Mouse (Mus musculus) heart, embryonic 11.5 days (tissue): ENCODE results near the gene Fam155a. TPM values are rescaled to one million over a fixed set of nuclear protein-coding genes. Genes with fewer than 3 reads are reported as not detected.

Source experiments
- ATAC-seq: fragments of 200-750 bp; cut with Nextera tagmentation; replicated peaks from 2 replicates; pipeline ENCODE4 v1.8.0; 2017; ENCODE audit warnings: moderate library complexity; ENCODE audit not compliant: insufficient number of reproducible peaks, low FRiP score, low TSS enrichment
- H3K27ac ChIP-seq: fragments of 300-500 bp; sonication (generic); 2 replicates; pipeline ENCODE4 v1.5.1; 2014; ENCODE audit warnings: mild to moderate bottlenecking, low read depth, low read length
- H3K27me3 ChIP-seq: fragments of 300-500 bp; sonication (generic); 2 replicates; pipeline ENCODE4 v1.6.1; 2014; ENCODE audit warnings: mild to moderate bottlenecking, low read length, mixed read lengths; ENCODE audit not compliant: control insufficient read depth, insufficient read depth
- H3K36me3 ChIP-seq: fragments of 300-500 bp; sonication (generic); 2 replicates; pipeline ENCODE4 v1.6.1; 2014; ENCODE audit warnings: mild to moderate bottlenecking, low read length, moderate library complexity, mixed read lengths; ENCODE audit not compliant: control insufficient read depth, insufficient read depth
- H3K4me1 ChIP-seq: fragments of 300-500 bp; sonication (generic); 2 replicates; pipeline ENCODE4 v1.6.1; 2014; ENCODE audit warnings: low read length; ENCODE audit not compliant: control insufficient read depth, insufficient read depth
- H3K4me2 ChIP-seq: fragments of 300-500 bp; sonication (generic); 2 replicates; pipeline ENCODE4 v1.6.1; 2014; ENCODE audit warnings: mild to moderate bottlenecking, moderate library complexity
- H3K4me3 ChIP-seq: fragments of 300-500 bp; sonication (generic); 2 replicates; pipeline ENCODE4 v1.5.1; 2014; ENCODE audit warnings: low read depth, low read length
- H3K9ac ChIP-seq: fragments of 300-500 bp; sonication (generic); 2 replicates; pipeline ENCODE4 v1.6.1; 2014; ENCODE audit warnings: mild to moderate bottlenecking, low read depth, low read length, moderate library complexity
- H3K9me3 ChIP-seq: fragments of 300-500 bp; sonication (generic); replicated peaks from 2 replicates; pipeline ENCODE4 v1.6.1; 2016; ENCODE audit warnings: low read length; ENCODE audit not compliant: control insufficient read depth
- WGBS: fragments of 180-500 bp; shearing (Covaris S2); extraction: QIAGEN DNeasy Blood & Tissue Kit; methylation state at CpG from one replicate; pipeline ENCODE4 v1.1.7; 2014; ENCODE audit not compliant: insufficient replicate concordance; 5-methylcytosine and 5-hydroxymethylcytosine counted together
- polyA plus RNA-seq: library from polyadenylated mRNA; unstranded; fragments of >200 nt; fragmentation: Nextera tagmentation; extraction: Ambion mirVana; gene quantifications from 2 replicates; pipeline ENCODE4 v1.2.1, GENCODE M21; 2014

Gene Fam155a
- polyA plus RNA-seq, 1 experiment from 2014 or later = 0.59 TPM

DNA sequence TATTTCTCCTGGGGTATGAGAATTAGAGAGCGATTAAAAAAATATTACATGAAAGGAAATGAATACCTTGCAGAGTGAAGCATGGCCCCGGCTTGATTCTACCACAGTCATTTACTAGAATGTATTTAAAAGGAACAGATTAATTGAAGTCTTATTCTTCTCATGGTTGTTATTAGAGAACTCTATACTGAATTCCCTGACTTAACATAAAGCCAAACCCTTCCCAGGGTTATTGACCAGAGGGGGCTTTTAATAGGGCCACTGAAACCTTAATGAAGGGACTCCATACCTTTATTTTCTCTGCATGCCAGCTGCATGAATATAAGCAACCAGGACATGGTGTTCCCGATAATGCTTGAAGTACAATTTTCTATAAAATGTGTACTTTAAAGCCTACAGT, 221.8 kb downstream of the Fam155a start:
- no peak overlapping the region for H3K27ac ChIP-seq
- WGBS = 82% methylated on average over 3 of the region's 3 CpGs
- no peak overlapping the region for H3K9ac ChIP-seq
- no peak overlapping the region for H3K4me3 ChIP-seq
- H3K9me3 ChIP-seq = no peaks in the 10 kb centered on the region
- no peaks in the 10 kb centered on the region for H3K36me3 ChIP-seq
- no peaks in the 10 kb centered on the region for H3K27me3 ChIP-seq
- H3K4me2 ChIP-seq = no peak overlapping the region
- no peaks in the 10 kb centered on the region for H3K4me1 ChIP-seq
- no peak for ATAC-seq

DNA sequence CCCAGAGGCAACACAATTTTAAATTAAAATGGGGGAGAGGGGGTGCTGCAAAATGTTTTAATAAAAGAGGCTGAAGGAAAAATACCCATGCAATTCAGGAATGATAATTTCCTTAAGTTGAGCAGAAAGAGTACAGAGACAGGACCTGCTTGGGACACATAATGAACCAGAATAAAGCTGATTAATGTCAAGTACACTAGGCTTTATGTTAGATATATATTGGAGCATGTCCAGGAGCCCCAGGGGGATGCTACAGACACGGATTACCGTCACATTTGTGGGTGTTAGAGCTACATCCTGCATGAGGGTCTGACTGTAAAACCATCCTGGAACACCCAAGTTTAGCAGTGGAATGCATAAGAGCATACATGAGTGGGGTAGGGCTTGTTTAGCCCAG, 223.4 kb downstream of the Fam155a start:
- Histone ChIP-seq H3K4me2 (no peak overlapping the region), H3K36me3 (no peaks in the 10 kb centered on the region), H3K27ac (no peak overlapping the region), H3K9me3 (no peaks in the 10 kb centered on the region), H3K4me1 (no peaks in the 10 kb centered on the region), H3K4me3 (no peak overlapping the region), H3K27me3 (no peaks in the 10 kb centered on the region), H3K9ac (no peak overlapping the region)
- ATAC-seq = no peak
- WGBS = 65% methylated on average over 2 of the region's 2 CpGs

DNA sequence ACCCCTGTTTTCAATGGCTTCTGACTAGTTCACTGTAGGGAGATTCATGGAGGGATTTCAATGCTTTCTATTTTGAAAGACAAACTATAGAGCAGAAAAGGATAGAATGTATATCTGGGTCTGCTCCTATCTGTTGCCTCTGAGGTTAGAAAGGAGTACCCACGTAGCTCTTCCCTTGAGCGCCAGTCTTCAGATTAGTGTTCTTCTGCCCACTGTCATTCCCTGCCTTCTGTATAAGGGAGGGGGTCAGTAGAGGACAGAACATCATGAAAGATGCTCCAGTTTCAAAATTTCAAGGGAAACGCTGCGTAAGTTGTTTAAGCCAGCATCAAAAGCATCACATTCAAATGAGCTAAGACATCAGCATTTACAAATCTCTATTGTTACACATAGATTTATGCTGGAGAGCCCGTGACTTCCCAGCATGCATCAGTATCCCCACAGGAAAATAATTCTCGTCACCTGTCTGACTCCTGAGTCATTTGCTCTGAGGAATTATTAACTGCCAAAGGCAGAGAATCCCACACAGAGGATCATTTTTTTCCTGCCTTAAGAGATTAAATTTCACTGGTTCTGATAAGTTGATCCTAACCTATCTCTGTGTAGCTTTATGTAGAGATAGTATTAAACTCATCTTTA, 223.9 kb downstream of the Fam155a start:
- no peaks in the 10 kb centered on the region for H3K4me1 ChIP-seq
- no peak overlapping the region for H3K4me2 ChIP-seq
- H3K9me3 ChIP-seq = no peaks in the 10 kb centered on the region
- H3K4me3 ChIP-seq = no peak overlapping the region
- no peak overlapping the region for H3K27ac ChIP-seq
- no peak for ATAC-seq
- no peak overlapping the region for H3K9ac ChIP-seq
- WGBS = 75% methylated on average over 6 of the region's 6 CpGs
- H3K36me3 ChIP-seq = no peaks in the 10 kb centered on the region
- H3K27me3 ChIP-seq = no peaks in the 10 kb centered on the region

DNA sequence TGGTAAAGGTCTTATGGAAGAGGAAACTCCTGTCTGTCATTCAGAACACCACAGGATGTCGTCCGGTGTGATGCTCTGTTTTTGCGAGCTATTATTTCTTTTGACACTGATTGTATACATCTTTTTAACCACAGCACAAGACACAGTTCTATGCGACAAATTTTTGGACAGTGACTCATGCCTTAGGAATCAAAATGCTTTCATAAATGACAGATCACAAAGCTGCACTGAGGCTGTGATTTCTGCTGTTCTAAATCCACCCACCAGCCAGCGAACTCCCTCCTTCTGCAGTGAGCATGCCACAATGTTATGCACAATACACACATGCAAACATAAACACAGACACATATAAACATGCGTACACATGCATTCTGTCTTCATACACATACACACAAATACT, 224.5 kb downstream of the Fam155a start:
- 70% methylated on average over 6 of the region's 6 CpGs for WGBS
- no peaks in the 10 kb centered on the region for H3K9me3 ChIP-seq
- H3K9ac ChIP-seq = no peak overlapping the region
- no peaks in the 10 kb centered on the region for H3K4me1 ChIP-seq
- H3K4me2 ChIP-seq = no peak overlapping the region
- no peak overlapping the region for H3K27ac ChIP-seq
- H3K36me3 ChIP-seq = no peaks in the 10 kb centered on the region
- H3K27me3 ChIP-seq = no peaks in the 10 kb centered on the region
- no peak overlapping the region for H3K4me3 ChIP-seq
- no peak for ATAC-seq

DNA sequence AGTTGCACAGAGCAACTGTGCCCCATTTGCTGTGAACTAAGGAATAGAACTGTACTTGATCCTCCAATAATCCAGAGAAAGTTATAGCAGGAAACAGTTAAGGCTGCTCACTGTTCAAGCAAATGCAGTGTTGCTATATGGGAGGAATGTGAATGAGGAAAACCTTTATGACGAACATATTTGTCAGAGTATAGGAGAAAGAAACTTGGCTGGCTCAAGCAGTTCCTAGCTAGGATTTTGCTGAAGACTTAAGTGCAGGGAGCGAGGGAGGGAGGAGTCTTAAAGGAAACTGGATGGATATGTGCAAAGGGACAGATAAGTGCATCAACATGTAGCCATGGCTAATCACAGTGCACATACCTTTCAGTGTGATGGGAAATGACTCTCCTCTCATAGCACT, 225.3 kb downstream of the Fam155a start:
- Histone ChIP-seq H3K4me2 (no peak overlapping the region), H3K27ac (no peak overlapping the region), H3K9me3 (no peaks in the 10 kb centered on the region), H3K36me3 (no peaks in the 10 kb centered on the region), H3K4me1 (no peaks in the 10 kb centered on the region), H3K9ac (no peak overlapping the region), H3K27me3 (no peaks in the 10 kb centered on the region), H3K4me3 (no peak overlapping the region)
- no peak for ATAC-seq
- 66% methylated on average over 2 of the region's 2 CpGs for WGBS

DNA sequence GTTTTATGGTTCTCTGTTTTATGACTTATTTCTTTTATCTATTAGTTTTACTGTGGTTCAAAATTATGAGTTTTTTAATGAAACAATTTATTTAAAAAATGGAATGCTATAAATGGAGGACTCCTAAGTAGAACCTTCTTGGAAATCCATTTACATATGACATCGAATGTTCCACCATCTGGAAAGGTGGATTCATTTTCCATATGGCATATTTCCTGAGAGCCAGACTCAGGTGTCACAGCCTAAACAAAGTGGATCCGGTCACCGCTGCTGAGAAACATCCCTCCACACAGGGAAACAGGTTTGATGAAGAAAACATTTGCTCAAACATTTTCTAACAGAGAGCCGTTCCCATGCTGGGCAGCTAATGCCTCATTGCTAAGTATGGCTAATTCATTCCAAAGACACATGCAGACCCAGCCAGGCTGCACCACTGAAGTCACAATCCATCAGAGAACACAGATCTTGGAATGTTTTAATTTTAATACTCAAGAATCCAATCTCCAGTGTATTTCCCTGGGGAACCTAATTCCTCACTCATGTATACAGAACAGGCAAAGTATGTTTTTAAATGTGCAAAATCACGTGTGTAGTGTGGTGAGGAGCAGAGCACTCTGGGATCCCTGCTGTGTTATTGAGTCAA, 235.1 kb downstream of the Fam155a start:
- Histone ChIP-seq H3K9ac (no peak overlapping the region), H3K4me3 (no peak overlapping the region), H3K27me3 (no peaks in the 10 kb centered on the region), H3K36me3 (no peaks in the 10 kb centered on the region), H3K4me1 (no peaks in the 10 kb centered on the region), H3K27ac (no peak overlapping the region), H3K4me2 (no peak overlapping the region), H3K9me3 (no peaks in the 10 kb centered on the region; the same call in 1 of the 2 replicates)
- 75% methylated on average over 5 of the region's 5 CpGs for WGBS
- ATAC-seq = no peak

DNA sequence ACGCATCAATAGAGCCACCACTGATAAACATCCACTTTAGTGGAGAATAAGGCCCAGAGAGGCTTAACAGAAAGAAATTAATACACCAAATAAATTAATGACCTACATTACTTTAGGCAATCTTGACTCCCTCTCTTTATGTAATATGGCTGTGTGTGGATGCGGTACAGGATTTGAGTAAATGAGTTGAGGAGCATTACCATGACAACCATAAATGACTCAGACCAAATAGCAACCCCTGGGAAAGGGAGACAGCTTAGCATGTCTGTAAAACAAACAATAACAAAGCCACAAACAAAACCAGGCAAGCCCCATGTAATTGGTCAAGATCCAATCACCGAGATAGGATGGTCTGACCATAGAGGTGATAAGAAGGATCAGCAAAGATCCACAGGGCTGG, 244.4 kb downstream of the Fam155a start:
- 77% methylated on average over 3 of the region's 3 CpGs for WGBS
- Histone ChIP-seq H3K9me3 (no peaks in the 10 kb centered on the region; the same call in 1 of the 2 replicates), H3K27me3 (no peaks in the 10 kb centered on the region), H3K4me2 (no peak overlapping the region), H3K27ac (no peak overlapping the region), H3K9ac (no peak overlapping the region), H3K36me3 (no peaks in the 10 kb centered on the region), H3K4me3 (no peak overlapping the region), H3K4me1 (no peaks in the 10 kb centered on the region)
- ATAC-seq = no peak

DNA sequence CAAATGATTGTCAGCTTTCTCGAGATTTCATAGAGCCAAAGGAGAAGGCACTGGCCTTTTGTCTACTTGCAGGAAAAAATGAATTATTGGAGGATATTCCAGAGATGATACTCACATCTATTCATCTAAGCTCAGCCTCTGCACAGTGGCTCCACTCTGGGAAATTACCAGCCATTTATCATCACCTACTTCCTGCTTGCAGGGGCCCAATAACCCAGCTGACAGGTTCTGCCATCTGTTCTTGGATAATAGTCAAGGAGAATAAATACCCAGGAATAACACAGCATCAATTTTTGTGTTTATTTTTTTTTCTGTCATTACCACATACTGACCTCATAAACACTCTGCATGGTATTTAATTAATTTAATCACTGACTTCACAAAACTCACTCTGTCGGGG, 249.4 kb downstream of the Fam155a start:
- Histone ChIP-seq H3K4me2 (no peak overlapping the region), H3K4me3 (no peak overlapping the region), H3K9me3 (no peaks in the 10 kb centered on the region), H3K27me3 (no peaks in the 10 kb centered on the region), H3K27ac (no peak overlapping the region), H3K36me3 (no peaks in the 10 kb centered on the region), H3K4me1 (no peaks in the 10 kb centered on the region), H3K9ac (no peak overlapping the region)
- no peak for ATAC-seq
- WGBS = 64% methylated on average over 2 of the region's 2 CpGs

DNA sequence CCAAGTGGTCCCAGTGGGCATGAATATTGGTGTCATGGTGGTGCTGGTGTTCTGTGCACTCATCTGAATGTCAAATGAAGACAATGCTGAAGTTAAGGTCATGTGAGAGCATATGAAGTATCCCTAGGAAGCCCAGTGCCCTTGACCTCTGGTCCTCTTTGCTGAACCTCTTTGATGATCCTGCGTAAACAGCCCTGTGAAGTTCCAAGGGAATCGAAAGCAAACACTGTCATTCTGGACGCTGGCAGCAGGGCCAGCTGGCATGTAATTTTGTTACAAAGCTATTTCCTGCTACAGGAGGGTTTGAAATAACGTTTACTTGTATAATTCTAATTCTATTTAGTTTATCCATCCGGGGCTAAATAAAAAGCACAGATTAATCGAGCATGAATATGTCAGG, 270.2 kb downstream of the Fam155a start:
- no peak for ATAC-seq
- no peak overlapping the region for H3K9ac ChIP-seq
- no peaks in the 10 kb centered on the region for H3K27me3 ChIP-seq
- no peaks in the 10 kb centered on the region for H3K36me3 ChIP-seq
- H3K9me3 ChIP-seq = no peaks in the 10 kb centered on the region
- H3K27ac ChIP-seq = no peak overlapping the region
- H3K4me1 ChIP-seq = no peaks in the 10 kb centered on the region
- H3K4me2 ChIP-seq = no peak overlapping the region
- 57% methylated on average over 6 of the region's 6 CpGs for WGBS
- H3K4me3 ChIP-seq = no peak overlapping the region
